Mouse (Mus musculus): ENCODE measurements around the gene Spsb2. TPM values are rescaled to one million over a fixed set of nuclear protein-coding genes. Genes with fewer than 3 reads are reported as not detected.

The Spsb2 gene
- total and polyA plus RNA-seq, 2 experiments from 2014 or later: 9.3 to 10.9 TPM

DNA sequence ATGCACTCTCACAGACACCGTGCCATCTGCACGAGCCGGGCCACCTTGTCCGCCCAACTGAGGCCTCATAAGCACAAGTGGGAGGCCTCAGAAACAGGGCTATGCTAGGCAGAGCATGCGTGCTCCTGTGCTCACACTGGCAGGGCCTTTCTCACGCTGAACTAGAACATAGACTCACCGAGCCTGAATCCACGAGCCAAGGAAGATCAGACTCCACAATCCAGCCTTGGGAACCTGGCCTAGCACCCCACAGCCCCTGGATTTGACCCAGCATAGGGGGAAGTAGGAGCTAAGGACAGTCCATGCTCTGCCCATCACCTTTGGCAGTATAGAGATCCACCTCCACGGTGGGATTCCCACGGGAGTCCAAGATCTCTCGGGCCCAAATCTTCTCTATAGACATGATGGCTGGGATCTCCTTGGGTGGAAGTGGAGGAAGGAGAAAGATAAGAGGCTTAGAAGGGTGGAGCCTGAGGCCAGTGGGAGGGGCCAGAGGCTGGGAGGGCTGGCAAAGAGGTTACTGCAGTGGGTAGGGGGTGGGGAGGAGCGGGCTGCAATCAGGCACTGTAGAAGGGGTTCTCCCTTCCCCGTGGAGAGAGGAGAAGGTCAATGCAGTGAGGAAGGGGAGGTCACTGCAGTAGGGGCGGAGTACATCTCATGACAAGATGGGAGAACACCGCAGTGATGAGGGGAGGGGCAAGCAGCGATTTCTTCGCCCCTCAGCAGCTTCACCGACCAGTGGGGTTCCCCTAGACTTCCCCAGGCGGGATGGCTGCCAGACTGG is 40.3 kb upstream of the Spsb2 start:
- peak; percentile 24 for ATAC-seq (ENCODE audit: low FRiP score)
- Histone ChIP-seq H3K27ac (ENCODE audit: low read depth, low read length) (peak overlapping the region; percentile 60), H3K4me2 (ENCODE audit: low read depth, low read length, poor library complexity, severe bottlenecking) (peak overlapping the region; percentile 75), H3K4me1 (ENCODE audit: insufficient read depth, low read length) (peaks cover 15% of the 10 kb centered on the region; the same call in 1 of the 2 replicates), H3K27me3 (ENCODE audit: insufficient read depth, low read length) (no peaks in the 10 kb centered on the region), H3K36me3 (ENCODE audit: insufficient read depth, low read length) (0 out of 2 replicates have a peak, but pooled peaks cover 2% of the 10 kb centered on the region), H3K4me3 (ENCODE audit: low read depth, low read length) (peak overlapping the region; percentile 53), H3K9me3 (ENCODE audit: low read length) (no peaks in the 10 kb centered on the region), H3K9ac (replicated peaks; ENCODE audit: low read length, poor library complexity, severe bottlenecking) (peak overlapping the region; percentile 76)
- TF ChIP-seq CTCF (IDR thresholded peaks at IDR 0.05): no peak
- peak; percentile 54 for DNase-seq (ENCODE audit: low spot score)
- 24% methylated on average over 19 of the region's 19 CpGs for WGBS

DNA sequence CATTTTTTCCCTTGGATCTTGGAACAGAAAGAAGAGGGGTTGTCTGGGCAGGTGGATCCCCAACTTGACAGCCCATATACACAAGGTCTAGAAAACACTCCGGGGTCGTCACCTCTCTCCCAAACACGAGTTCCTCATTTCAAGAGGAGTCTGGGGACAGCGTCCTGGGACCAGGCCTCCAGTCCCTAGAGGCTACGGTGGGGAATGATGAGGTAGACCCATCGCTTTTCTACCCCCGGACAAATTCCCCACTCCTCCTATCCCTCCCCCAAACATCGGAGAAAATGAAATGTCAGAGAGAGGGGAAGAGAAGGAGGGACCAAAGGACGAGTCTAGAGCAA is 39.8 kb upstream of the Spsb2 start:
- Histone ChIP-seq H3K4me1 (ENCODE audit: insufficient read depth, low read length) (peaks cover 15% of the 10 kb centered on the region; the same call in 1 of the 2 replicates), H3K27ac (ENCODE audit: low read depth, low read length) (peak overlapping the region; percentile 60), H3K9ac (replicated peaks; ENCODE audit: low read length, poor library complexity, severe bottlenecking) (peak overlapping the region; percentile 76), H3K36me3 (ENCODE audit: insufficient read depth, low read length) (0 out of 2 replicates have a peak, but pooled peaks cover 2% of the 10 kb centered on the region), H3K4me2 (ENCODE audit: low read depth, low read length, poor library complexity, severe bottlenecking) (peak overlapping the region; percentile 75), H3K27me3 (ENCODE audit: insufficient read depth, low read length) (no peaks in the 10 kb centered on the region), H3K4me3 (ENCODE audit: low read depth, low read length) (peak overlapping the region; percentile 53), H3K9me3 (ENCODE audit: low read length) (no peaks in the 10 kb centered on the region)
- peak; percentile 2; the same call in 1 of the 2 replicates for ATAC-seq (ENCODE audit: low FRiP score)
- DNase-seq (ENCODE audit: low spot score): no peak
- TF ChIP-seq CTCF (IDR thresholded peaks at IDR 0.05): no peak
- WGBS: 6% methylated on average over 9 of the region's 9 CpGs

- H3K9me3 ChIP-seq (ENCODE audit: low read length): no peaks in the 10 kb centered on the region
- ATAC-seq (ENCODE audit: low FRiP score) (peak; percentile 89), DNase-seq (ENCODE audit: low spot score) (peak; percentile 82)
- peak within 1 kb of the TSS; percentile 76 for H3K9ac ChIP-seq (replicated peaks; ENCODE audit: low read length, poor library complexity, severe bottlenecking)
- WGBS: 1% methylated on average over 53 of the region's 54 CpGs
- TF ChIP-seq CTCF (IDR thresholded peaks at IDR 0.05): no peak
- H3K27ac ChIP-seq (ENCODE audit: low read depth, low read length): peak within 1 kb of the TSS; percentile 60
- H3K4me2 ChIP-seq (ENCODE audit: low read depth, low read length, poor library complexity, severe bottlenecking): peak within 1 kb of the TSS; percentile 75
- 0 out of 2 replicates have a peak, but pooled peaks cover 2% of the 10 kb centered on the region for H3K36me3 ChIP-seq (ENCODE audit: insufficient read depth, low read length)
- H3K4me1 ChIP-seq (ENCODE audit: insufficient read depth, low read length): peaks cover 15% of the 10 kb centered on the region; the same call in 1 of the 2 replicates
- H3K27me3 ChIP-seq (ENCODE audit: insufficient read depth, low read length): no peaks in the 10 kb centered on the region
- H3K4me3 ChIP-seq (ENCODE audit: low read depth, low read length): peak within 1 kb of the TSS; percentile 53
Measured at GRCm38 (mm10) chr6:124769101-124769765, 39.2 kb upstream of the Spsb2 start, which contains the start of gene Eno2. TSS of gene Eno2 (minus strand) at chr6:124769673.

GRCm38 (mm10) chr6:124770013-124770412 is 38.4 kb upstream of the Spsb2 start:
- no peak for ATAC-seq (ENCODE audit: low FRiP score)
- Histone ChIP-seq H3K27me3 (ENCODE audit: insufficient read depth, low read length) (no peaks in the 10 kb centered on the region), H3K4me3 (ENCODE audit: low read depth, low read length) (peak overlapping the region; percentile 53), H3K9me3 (ENCODE audit: low read length) (no peaks in the 10 kb centered on the region), H3K4me2 (ENCODE audit: low read depth, low read length, poor library complexity, severe bottlenecking) (peak overlapping the region; percentile 75), H3K36me3 (ENCODE audit: insufficient read depth, low read length) (0 out of 2 replicates have a peak, but pooled peaks cover 2% of the 10 kb centered on the region), H3K4me1 (ENCODE audit: insufficient read depth, low read length) (peaks cover 15% of the 10 kb centered on the region; the same call in 1 of the 2 replicates), H3K9ac (replicated peaks; ENCODE audit: low read length, poor library complexity, severe bottlenecking) (peak overlapping the region; percentile 76), H3K27ac (ENCODE audit: low read depth, low read length) (peak overlapping the region; percentile 60)
- 59% methylated on average over 7 of the region's 7 CpGs for WGBS
- TF ChIP-seq CTCF (IDR thresholded peaks at IDR 0.05): no peak
- DNase-seq (ENCODE audit: low spot score): no peak

DNA sequence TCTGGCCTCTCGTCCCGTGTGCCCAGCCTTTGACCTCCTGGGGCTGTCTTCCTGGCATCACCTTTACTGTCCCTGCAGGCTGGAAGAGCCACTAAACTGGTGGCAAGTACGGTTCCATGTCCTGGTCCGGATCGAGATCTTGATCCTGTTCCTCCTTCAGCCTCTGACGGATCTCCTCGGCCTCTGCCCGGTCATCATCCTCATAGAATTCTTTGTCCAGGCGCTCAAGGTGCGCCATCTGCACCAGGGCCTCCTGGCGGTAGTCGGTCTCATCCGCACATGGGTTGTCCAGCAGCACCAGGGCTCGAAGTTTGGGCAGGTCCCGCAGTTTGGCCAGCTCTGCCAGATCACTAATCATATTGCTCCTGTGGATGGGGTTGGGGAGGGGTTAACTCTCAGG is 38.0 kb upstream of the Spsb2 start:
- TF ChIP-seq CTCF (IDR thresholded peaks at IDR 0.05): no peak
- no peak for ATAC-seq (ENCODE audit: low FRiP score)
- Histone ChIP-seq H3K4me2 (ENCODE audit: low read depth, low read length, poor library complexity, severe bottlenecking) (no peak overlapping the region), H3K27ac (ENCODE audit: low read depth, low read length) (no peak overlapping the region), H3K4me3 (ENCODE audit: low read depth, low read length) (no peak overlapping the region), H3K27me3 (ENCODE audit: insufficient read depth, low read length) (no peaks in the 10 kb centered on the region), H3K4me1 (ENCODE audit: insufficient read depth, low read length) (peaks cover 15% of the 10 kb centered on the region; the same call in 1 of the 2 replicates), H3K36me3 (ENCODE audit: insufficient read depth, low read length) (0 out of 2 replicates have a peak, but pooled peaks cover 2% of the 10 kb centered on the region), H3K9me3 (ENCODE audit: low read length) (no peaks in the 10 kb centered on the region), H3K9ac (replicated peaks; ENCODE audit: low read length, poor library complexity, severe bottlenecking) (no peak overlapping the region)
- 90% methylated on average over 15 of the region's 15 CpGs for WGBS
- DNase-seq (ENCODE audit: low spot score): no peak

Measured in midbrain, postnatal 0 days (tissue).